Mouse (Mus musculus) liver, embryonic 16.5 days (tissue): ENCODE data around the gene Sapcd2. TPM values are rescaled to one million over a fixed set of nuclear protein-coding genes. Genes with fewer than 3 reads are reported as not detected.
"Not testable (repeated sequence)": the region's sequence is repeated elsewhere in the genome, so short reads cannot be mapped to it uniquely, and the experiment has no call there.

Experiments
- ATAC-seq: fragments of 200-750 bp; cut with Nextera tagmentation; 2 replicates; pipeline ENCODE4 v1.8.0; 2017; ENCODE audit warnings: low read depth, mild to moderate bottlenecking, moderate number of reproducible peaks, moderate library complexity
- H3K27ac ChIP-seq: fragments of 300-500 bp; sonication (generic); 2 replicates; pipeline ENCODE4 v1.5.1; 2014; ENCODE audit warnings: mild to moderate bottlenecking, low read length
- H3K27me3 ChIP-seq: fragments of 300-500 bp; sonication (generic); 2 replicates; pipeline ENCODE4 v1.6.1; 2014; ENCODE audit warnings: low read depth, low read length, mixed read lengths; ENCODE audit not compliant: control insufficient read depth, insufficient read depth
- H3K36me3 ChIP-seq: fragments of 300-500 bp; sonication (generic); 2 replicates; pipeline ENCODE4 v1.6.1; 2014; ENCODE audit warnings: mild to moderate bottlenecking; ENCODE audit not compliant: control insufficient read depth, insufficient read depth
- H3K4me1 ChIP-seq: fragments of 300-500 bp; sonication (generic); 2 replicates; pipeline ENCODE4 v1.6.1; 2014; ENCODE audit warnings: low read depth, low read length, mixed read lengths; ENCODE audit not compliant: control insufficient read depth
- H3K4me2 ChIP-seq: fragments of 300-500 bp; sonication (generic); 2 replicates; pipeline ENCODE4 v1.6.1; 2014; ENCODE audit warnings: low read depth, low read length, mixed read lengths
- H3K4me3 ChIP-seq: fragments of 300-500 bp; sonication (generic); 2 replicates; pipeline ENCODE4 v1.5.1; 2014; ENCODE audit warnings: low read depth, mild to moderate bottlenecking, low read length
- H3K9ac ChIP-seq: fragments of 300-500 bp; sonication (generic); 2 replicates; pipeline ENCODE4 v1.6.1; 2014; ENCODE audit warnings: low read depth, low read length
- H3K9me3 ChIP-seq: fragments of 300-500 bp; sonication (generic); replicated peaks from 2 replicates; pipeline ENCODE4 v1.6.1; 2016; ENCODE audit warnings: low read length; ENCODE audit not compliant: control insufficient read depth
- WGBS: fragments of 180-500 bp; shearing (Covaris S2); extraction: QIAGEN DNeasy Blood & Tissue Kit; methylation state at CpG from one replicate; pipeline ENCODE4 v1.1.7; 2014; ENCODE audit not compliant: insufficient replicate concordance; 5-methylcytosine and 5-hydroxymethylcytosine counted together
- polyA plus RNA-seq: library from polyadenylated mRNA; unstranded; fragments of >200 nt; fragmentation: Nextera tagmentation; extraction: Ambion mirVana; gene quantifications from 2 replicates; pipeline ENCODE4 v1.2.1, GENCODE M21; 2015

The Sapcd2 gene
- polyA plus RNA-seq, 1 experiment from 2014 or later = 14.7 TPM

- Histone ChIP-seq H3K4me1 (peaks cover 4% of the 10 kb centered on the region; the same call in 1 of the 2 replicates), H3K27ac (no peak overlapping the region), H3K4me2 (peak overlapping the region; percentile 55), H3K36me3 (no peaks in the 10 kb centered on the region), H3K4me3 (peak overlapping the region; percentile 50), H3K27me3 (peaks cover 70% of the 10 kb centered on the region), H3K9me3 (no peaks in the 10 kb centered on the region), H3K9ac (no peak overlapping the region)
- WGBS = under 1% methylated on average over 13 of the region's 13 CpGs
- no peak for ATAC-seq
Measured at GRCm38 (mm10) chr2:25402377-25402971, 30.4 kb downstream of the Sapcd2 start.

- no peaks in the 10 kb centered on the region for H3K36me3 ChIP-seq
- H3K9ac ChIP-seq = no peak overlapping the region
- H3K4me3 ChIP-seq = peak overlapping the region; percentile 50
- no peaks in the 10 kb centered on the region for H3K9me3 ChIP-seq
- H3K27me3 ChIP-seq = peaks cover 64% of the 10 kb centered on the region
- no peak; the same call in 1 of the 2 replicates for ATAC-seq
- H3K4me1 ChIP-seq = peaks cover 4% of the 10 kb centered on the region; the same call in 1 of the 2 replicates
- 2% methylated on average over 54 of the region's 54 CpGs for WGBS
- H3K27ac ChIP-seq = no peak overlapping the region
- H3K4me2 ChIP-seq = peak overlapping the region; percentile 55
Measured at GRCm38 (mm10) chr2:25402972-25403601, 31.0 kb downstream of the Sapcd2 start.

- H3K27me3 ChIP-seq = peaks cover 60% of the 10 kb centered on the region
- no peak overlapping the region for H3K9ac ChIP-seq
- 57% methylated on average over 4 of the region's 4 CpGs for WGBS
- no peak overlapping the region for H3K27ac ChIP-seq
- ATAC-seq = no peak
- no peaks in the 10 kb centered on the region for H3K36me3 ChIP-seq
- H3K4me1 ChIP-seq = peaks cover 4% of the 10 kb centered on the region; the same call in 1 of the 2 replicates
- no peaks in the 10 kb centered on the region for H3K9me3 ChIP-seq
- no peak overlapping the region for H3K4me3 ChIP-seq
- no peak overlapping the region for H3K4me2 ChIP-seq
Measured at GRCm38 (mm10) chr2:25403994-25404393, 31.9 kb downstream of the Sapcd2 start.

- H3K27me3 ChIP-seq = peaks cover 12% of the 10 kb centered on the region
- ATAC-seq = no peak
Measured at GRCm38 (mm10) chr2:25408908-25409307, 36.8 kb downstream of the Sapcd2 start.

GRCm38 (mm10) chr2:25413436-25413835 is 41.3 kb downstream of the Sapcd2 start:
- H3K4me2 ChIP-seq, H3K4me3 ChIP-seq, H3K9ac ChIP-seq, H3K9me3 ChIP-seq, ATAC-seq, H3K4me1 ChIP-seq, H3K27me3 ChIP-seq, H3K27ac ChIP-seq, H3K36me3 ChIP-seq: not testable (repeated sequence)

More at GRCm38 (mm10) chr2:25408908-25409307, 36.8 kb downstream of the Sapcd2 start:
- Histone ChIP-seq H3K36me3 (no peaks in the 10 kb centered on the region), H3K4me3 (no peak overlapping the region), H3K9me3 (no peaks in the 10 kb centered on the region), H3K4me2 (no peak overlapping the region), H3K27ac (no peak overlapping the region), H3K4me1 (no peaks in the 10 kb centered on the region), H3K9ac (no peak overlapping the region)
- WGBS = 67% methylated on average over 10 of the region's 10 CpGs

- H3K9ac ChIP-seq = no peak overlapping the region
Measured at GRCm38 (mm10) chr2:25417426-25417825, 45.3 kb downstream of the Sapcd2 start.

GRCm38 (mm10) chr2:25421896-25422295 is 49.8 kb downstream of the Sapcd2 start:
- Histone ChIP-seq H3K4me2 (no peak overlapping the region), H3K4me3 (no peak overlapping the region), H3K27me3 (no peaks in the 10 kb centered on the region), H3K9ac (no peak overlapping the region), H3K27ac (no peak overlapping the region), H3K9me3 (no peaks in the 10 kb centered on the region), H3K4me1 (no peaks in the 10 kb centered on the region), H3K36me3 (no peaks in the 10 kb centered on the region)
- ATAC-seq = 0 out of 2 replicates have a peak, but pooled peaks have one; percentile 28
- 22% methylated on average over 3 of the region's 3 CpGs for WGBS

More at GRCm38 (mm10) chr2:25417426-25417825, 45.3 kb downstream of the Sapcd2 start:
- no peak overlapping the region for H3K4me3 ChIP-seq
- H3K36me3 ChIP-seq = no peaks in the 10 kb centered on the region
- H3K4me2 ChIP-seq = no peak overlapping the region
- H3K27me3 ChIP-seq = no peaks in the 10 kb centered on the region
- 31% methylated on average over 3 of the region's 3 CpGs for WGBS
- no peak overlapping the region for H3K27ac ChIP-seq
- H3K4me1 ChIP-seq = no peaks in the 10 kb centered on the region
- ATAC-seq = no peak
- H3K9me3 ChIP-seq = no peaks in the 10 kb centered on the region

GRCm38 (mm10) chr2:25422587-25423410 is 50.7 kb downstream of the Sapcd2 start, which contains the start of gene Fut7:
TSS of gene Fut7 (plus strand) at chr2:25423267.
- 0 out of 2 replicates have a peak within 1 kb of the TSS, but pooled peaks have one; percentile 9 for H3K4me2 ChIP-seq
- WGBS = 14% methylated on average over 17 of the region's 17 CpGs
- H3K27me3 ChIP-seq = no peaks in the 10 kb centered on the region

More at GRCm38 (mm10) chr2:25422587-25423410, 50.7 kb downstream of the Sapcd2 start, which contains the start of gene Fut7:
- Histone ChIP-seq H3K36me3 (no peaks in the 10 kb centered on the region), H3K9ac (no peak within 1 kb of the TSS), H3K4me1 (no peaks in the 10 kb centered on the region), H3K9me3 (no peaks in the 10 kb centered on the region), H3K4me3 (no peak within 1 kb of the TSS), H3K27ac (peak within 1 kb of the TSS; percentile 48; the same call in 1 of the 2 replicates)
- ATAC-seq = 0 out of 2 replicates have a peak, but pooled peaks have one; percentile 43
